Mouse (Mus musculus) layer of hippocampus, adult 9-10 months (tissue): Measurements from ENCODE around the gene Nlrp10.

ENCODE experiments used
- DNase-seq: peaks from one replicate; pipeline ENCODE4 v3.0.0; 2022; ENCODE audit warnings: low spot score

Gene Nlrp10

GRCm38 (mm10) chr7:108929726-108930393 is at the start of gene Nlrp10:
Nlrp10 (minus strand) TSS chr7:108930178.
- DNase-seq, result no peak

- no peak for DNase-seq
Observed at GRCm38 (mm10) chr7:108972273-108972672, 42.3 kb upstream of the Nlrp10 start.

- no peak for DNase-seq
Observed at GRCm38 (mm10) chr7:108968201-108968600, 38.2 kb upstream of the Nlrp10 start.

GRCm38 (mm10) chr7:108966742-108967362 is 36.9 kb upstream of the Nlrp10 start:
- peak; percentile 59 for DNase-seq

GRCm38 (mm10) chr7:108965968-108966367 is 36.0 kb upstream of the Nlrp10 start:
- no peak for DNase-seq

- no peak for DNase-seq
Observed at GRCm38 (mm10) chr7:108957734-108958133, 27.8 kb upstream of the Nlrp10 start.

- no peak for DNase-seq
Observed at GRCm38 (mm10) chr7:108954185-108954584, 24.2 kb upstream of the Nlrp10 start.

GRCm38 (mm10) chr7:108952801-108953200 is 22.8 kb upstream of the Nlrp10 start:
- no peak for DNase-seq

- peak; percentile 31 for DNase-seq
Observed at GRCm38 (mm10) chr7:108950762-108951331, 20.9 kb upstream of the Nlrp10 start.

GRCm38 (mm10) chr7:108950312-108950761 is 20.4 kb upstream of the Nlrp10 start, which contains the start of gene Tub:
Tub (plus strand) TSS chr7:108950338.
- peak; percentile 58 for DNase-seq

- no peak for DNase-seq
Observed at GRCm38 (mm10) chr7:108949301-108949700, 19.3 kb upstream of the Nlrp10 start.

- DNase-seq, result no peak
Observed at GRCm38 (mm10) chr7:108948611-108949010, 18.6 kb upstream of the Nlrp10 start.

- DNase-seq, result peak; percentile 44
Observed at GRCm38 (mm10) chr7:108944002-108944401, 14.0 kb upstream of the Nlrp10 start.

- DNase-seq, result no peak
Observed at GRCm38 (mm10) chr7:108941466-108941865, 11.5 kb upstream of the Nlrp10 start.

GRCm38 (mm10) chr7:108936591-108936990 is 6.6 kb upstream of the Nlrp10 start:
- no peak for DNase-seq

- DNase-seq, result no peak
Observed at GRCm38 (mm10) chr7:108935411-108935810, 5.4 kb upstream of the Nlrp10 start.

GRCm38 (mm10) chr7:108934836-108935235 is 4.9 kb upstream of the Nlrp10 start:
- no peak for DNase-seq

GRCm38 (mm10) chr7:108933794-108934731 is 4.1 kb upstream of the Nlrp10 start, which contains the start of gene Eif3f:
Eif3f (plus strand) TSS chr7:108934417.
- peak; percentile 99 for DNase-seq

- no peak for DNase-seq
Observed at GRCm38 (mm10) chr7:108928280-108929188, 1.4 kb downstream of the Nlrp10 start.

GRCm38 (mm10) chr7:108927043-108927442 is 2.9 kb downstream of the Nlrp10 start:
- no peak for DNase-seq

- no peak for DNase-seq
Observed at GRCm38 (mm10) chr7:108903969-108904368, 26.0 kb downstream of the Nlrp10 start.
